ENCODE assay signal across 8 mouse cellular contexts in the genomic region with DNA sequence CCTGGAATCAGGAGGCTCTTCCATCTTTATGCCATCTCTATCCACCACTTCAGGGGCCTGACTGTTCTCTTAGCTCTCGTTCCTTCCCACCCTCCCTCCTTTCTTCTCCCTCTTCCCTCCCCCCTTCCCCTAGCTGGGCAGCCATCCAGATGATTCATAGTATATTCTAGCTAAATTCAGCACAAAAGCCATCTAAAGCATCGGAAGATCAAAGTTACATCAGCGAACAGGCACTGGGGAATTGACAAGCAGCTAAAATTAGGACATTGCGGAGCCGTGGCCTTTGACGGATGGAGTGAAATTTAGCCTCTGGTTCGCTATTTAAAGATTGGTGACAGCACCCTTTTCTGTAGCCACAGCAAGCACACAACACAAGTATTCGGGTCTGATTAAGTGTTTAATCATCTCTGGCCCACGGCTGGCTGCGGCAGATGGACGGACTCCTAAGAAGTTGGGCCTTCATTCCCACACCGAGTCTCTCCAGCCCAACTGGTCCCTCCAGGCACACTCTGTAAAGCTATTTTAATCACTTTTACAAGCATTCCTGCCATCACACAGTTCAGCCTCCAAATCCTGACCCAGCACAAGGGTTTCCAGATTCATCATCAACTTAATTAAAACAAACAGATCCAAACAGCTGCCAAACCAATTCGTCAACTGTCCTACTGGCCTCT.
DNase-seq lines count a peak whose midpoint lies in the region; ATAC-seq lines count a peak whose summit lies in the region.

No protein-coding gene starts in this region.

- 42% methylated on average over 13 of the region's 13 CpGs for WGBS in embryonic facial prominence, embryonic 12.5 days
- 70% methylated on average over 13 of the region's 13 CpGs for WGBS in embryonic facial prominence, embryonic 10.5 days
- WGBS in lung, embryonic 16.5 days = 18% methylated on average over 13 of the region's 13 CpGs

- H3K36me3 ChIP-seq in embryonic facial prominence, embryonic 12.5 days = no peaks in the 10 kb centered on the region
- no peaks in the 10 kb centered on the region for H3K36me3 ChIP-seq in embryonic facial prominence, embryonic 10.5 days (replicated peaks)
- no peaks in the 10 kb centered on the region for H3K36me3 ChIP-seq in lung, embryonic 16.5 days (ENCODE audit: control insufficient read depth, insufficient read depth, low read length)

- no peaks in the 10 kb centered on the region for H3K27me3 ChIP-seq in embryonic facial prominence, embryonic 12.5 days
- no peaks in the 10 kb centered on the region for H3K27me3 ChIP-seq in embryonic facial prominence, embryonic 10.5 days (replicated peaks; ENCODE audit: low read depth, poor library complexity, severe bottlenecking)
- no peaks in the 10 kb centered on the region for H3K27me3 ChIP-seq in lung, embryonic 16.5 days (ENCODE audit: control insufficient read depth, insufficient read depth, low read depth, low read length)

- no peaks in the 10 kb centered on the region for H3K9me3 ChIP-seq in embryonic facial prominence, embryonic 12.5 days
- H3K9me3 ChIP-seq in embryonic facial prominence, embryonic 10.5 days = no peaks in the 10 kb centered on the region
- H3K9me3 ChIP-seq in lung, embryonic 16.5 days (ENCODE audit: control insufficient read depth, low read length) = no peaks in the 10 kb centered on the region

- peaks cover 13% of the 10 kb centered on the region for H3K4me1 ChIP-seq in embryonic facial prominence, embryonic 12.5 days
- H3K4me1 ChIP-seq in embryonic facial prominence, embryonic 10.5 days = peaks cover 15% of the 10 kb centered on the region
- peaks cover 26% of the 10 kb centered on the region for H3K4me1 ChIP-seq in lung, embryonic 16.5 days (replicated peaks; ENCODE audit: control insufficient read depth, insufficient read depth, low read length)

- H3K9ac ChIP-seq in embryonic facial prominence, embryonic 12.5 days = no peak overlapping the region
- H3K9ac ChIP-seq in lung, embryonic 16.5 days (ENCODE audit: low read length) = no peak overlapping the region

- ATAC-seq in embryonic facial prominence, embryonic 12.5 days (ENCODE audit: insufficient number of reproducible peaks, insufficient read depth, low FRiP score, low TSS enrichment) = no peak
- ATAC-seq in lung, embryonic 16.5 days (ENCODE audit: low read depth) = peak; percentile 82

- peak overlapping the region; percentile 46; the same call in 1 of the 2 replicates for H3K27ac ChIP-seq in embryonic facial prominence, embryonic 12.5 days
- H3K27ac ChIP-seq in embryonic facial prominence, embryonic 10.5 days (replicated peaks) = no peak overlapping the region
- peak overlapping the region; percentile 58 for H3K27ac ChIP-seq in lung, embryonic 16.5 days (ENCODE audit: low read length)

- no peak overlapping the region for H3K4me2 ChIP-seq in embryonic facial prominence, embryonic 12.5 days (replicated peaks)
- no peak overlapping the region for H3K4me2 ChIP-seq in lung, embryonic 16.5 days (ENCODE audit: low read depth, low read length)

- no peak for DNase-seq in embryonic facial prominence, embryonic 10.5 days (ENCODE audit: low spot score)
- DNase-seq in embryo, embryonic 10 days (ENCODE audit: low spot score) = peak; percentile 38
- DNase-seq in heart, adult 18-20 months = peak; percentile 62 to 76
- peak; percentile 30 for DNase-seq in kidney, postnatal 14 days
- DNase-seq in right cerebral cortex, postnatal 25 days = peak; percentile 34
- no peak for DNase-seq in c-Kit-positive CD71-positive TER-119-positive erythroid progenitor cells, embryonic 14.5 days (ENCODE audit: low spot score)

- no peak overlapping the region for H3K4me3 ChIP-seq in embryonic facial prominence, embryonic 12.5 days
- H3K4me3 ChIP-seq in embryonic facial prominence, embryonic 10.5 days = no peak overlapping the region
- H3K4me3 ChIP-seq in lung, embryonic 16.5 days (ENCODE audit: low read length) = no peak overlapping the region

Comparison
In these comparisons a context has a peak if more than half of its experiments do, and no peak if none do; other contexts are left out.
1. DNase-seq: peak in embryo, embryonic 10 days (single experiment), heart, adult 18-20 months (2 of 2), kidney, postnatal 14 days (single experiment) and right cerebral cortex, postnatal 25 days (single experiment); none in embryonic facial prominence, embryonic 10.5 days (single experiment) and c-Kit-positive CD71-positive TER-119-positive erythroid progenitor cells, embryonic 14.5 days (single experiment).